Comparison of ENCODE assay signal across 8 mouse cellular contexts in the genomic region with DNA sequence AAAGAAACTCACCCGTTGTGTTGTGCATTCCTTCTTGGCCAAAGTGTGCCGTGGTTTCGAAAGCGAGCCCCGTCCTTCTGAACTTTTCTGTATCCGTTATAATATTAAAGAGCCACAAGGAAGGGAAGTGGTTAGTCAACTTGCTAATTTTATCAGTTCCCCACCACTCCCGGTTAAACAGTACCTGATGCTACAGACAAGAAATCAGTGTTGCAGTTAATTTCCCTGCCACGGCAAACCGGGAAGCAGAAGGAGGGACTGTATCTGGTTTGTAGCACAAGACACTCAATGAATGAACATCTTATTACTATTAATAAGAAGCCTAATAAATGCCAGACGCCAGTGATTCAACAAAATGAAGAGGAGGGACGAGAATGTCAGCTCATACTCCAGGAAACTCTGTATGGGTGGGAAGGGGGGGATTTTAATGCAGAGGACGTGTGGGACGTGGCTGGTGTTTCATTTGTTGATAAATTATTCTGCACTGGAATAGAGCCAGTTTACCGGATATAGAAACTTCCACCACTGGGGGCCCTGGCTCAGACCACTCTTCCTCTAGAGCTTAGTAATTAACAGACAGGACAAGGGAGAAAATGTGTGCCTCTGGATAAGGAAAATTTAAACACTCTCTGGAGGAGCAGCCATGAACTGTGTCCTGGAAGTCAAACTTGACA.
DNase-seq lines count a peak whose midpoint lies in the region; ATAC-seq and TF ChIP-seq lines count a peak whose summit lies in the region.

No protein-coding gene starts in this region.

- 69% methylated on average over 14 of the region's 14 CpGs for WGBS in forebrain, embryonic 10.5 days
- 72% methylated on average over 14 of the region's 14 CpGs for WGBS in forebrain, embryonic 11.5 days
- WGBS in lung, embryonic 16.5 days, result 13% methylated on average over 14 of the region's 14 CpGs

- H3K4me3 ChIP-seq in forebrain, embryonic 10.5 days, result no peak overlapping the region
- H3K4me3 ChIP-seq in forebrain, embryonic 11.5 days (ENCODE audit: low read depth, low read length), result no peak overlapping the region
- peak overlapping the region; percentile 53 for H3K4me3 ChIP-seq in bone marrow macrophage, adult 2 months (ENCODE audit: insufficient read depth, low read length)
- H3K4me3 ChIP-seq in lung, embryonic 16.5 days (ENCODE audit: low read length), result peak overlapping the region; percentile 46

- peaks cover 14% of the 10 kb centered on the region for H3K4me1 ChIP-seq in forebrain, embryonic 10.5 days
- H3K4me1 ChIP-seq in forebrain, embryonic 11.5 days (replicated peaks; ENCODE audit: control insufficient read depth, insufficient read depth, low read length), result no peaks in the 10 kb centered on the region
- H3K4me1 ChIP-seq in bone marrow macrophage, adult 2 months (ENCODE audit: control insufficient read depth, insufficient read depth, low read length), result peaks cover 21% of the 10 kb centered on the region
- peaks cover 9% of the 10 kb centered on the region for H3K4me1 ChIP-seq in lung, embryonic 16.5 days (replicated peaks; ENCODE audit: control insufficient read depth, insufficient read depth, low read length)

- no peaks in the 10 kb centered on the region for H3K36me3 ChIP-seq in forebrain, embryonic 10.5 days (replicated peaks)
- no peaks in the 10 kb centered on the region for H3K36me3 ChIP-seq in forebrain, embryonic 11.5 days (ENCODE audit: control insufficient read depth, insufficient read depth, low read length)
- no peaks in the 10 kb centered on the region for H3K36me3 ChIP-seq in lung, embryonic 16.5 days (ENCODE audit: control insufficient read depth, insufficient read depth, low read length)

- H3K9ac ChIP-seq in forebrain, embryonic 11.5 days (ENCODE audit: low read length), result no peak overlapping the region
- peak overlapping the region; percentile 45 for H3K9ac ChIP-seq in lung, embryonic 16.5 days (ENCODE audit: low read length)

- no peak for TF ChIP-seq POLR2A in bone marrow macrophage, adult 2 months (IDR thresholded peaks at IDR 0.05; ENCODE audit: borderline replicate concordance, low read depth, low read length)

- no peaks in the 10 kb centered on the region for H3K27me3 ChIP-seq in forebrain, embryonic 10.5 days (ENCODE audit: poor library complexity, severe bottlenecking)
- H3K27me3 ChIP-seq in forebrain, embryonic 11.5 days (ENCODE audit: control insufficient read depth, insufficient read depth, low read length), result no peaks in the 10 kb centered on the region
- no peaks in the 10 kb centered on the region for H3K27me3 ChIP-seq in lung, embryonic 16.5 days (ENCODE audit: control insufficient read depth, insufficient read depth, low read depth, low read length)

- no peaks in the 10 kb centered on the region for H3K9me3 ChIP-seq in forebrain, embryonic 10.5 days
- no peaks in the 10 kb centered on the region for H3K9me3 ChIP-seq in forebrain, embryonic 11.5 days (ENCODE audit: control insufficient read depth, low read length)
- H3K9me3 ChIP-seq in lung, embryonic 16.5 days (ENCODE audit: control insufficient read depth, low read length), result no peaks in the 10 kb centered on the region

- DNase-seq in forebrain, embryonic 10.5 days (ENCODE audit: extremely low spot score, low spot score), result no peak
- no peak for DNase-seq in forebrain, embryonic 11.5 days (ENCODE audit: low spot score)
- DNase-seq in heart, postnatal 4 days, result peak; percentile 9
- no peak for DNase-seq in testis, postnatal 10 days (ENCODE audit: low spot score)
- no peak for DNase-seq in spleen, postnatal 10 days (ENCODE audit: low spot score in 2 of 2)
- DNase-seq in layer of hippocampus, postnatal 14 days (ENCODE audit: low spot score in 2 of 2), result no peak

- peak overlapping the region; percentile 35; the same call in 1 of the 2 replicates for H3K27ac ChIP-seq in forebrain, embryonic 10.5 days
- no peak overlapping the region for H3K27ac ChIP-seq in forebrain, embryonic 11.5 days (ENCODE audit: low read depth, low read length)
- H3K27ac ChIP-seq in bone marrow macrophage, adult 2 months (ENCODE audit: insufficient read depth, low read depth, low read length), result peak overlapping the region; percentile 42
- peak overlapping the region; percentile 76 for H3K27ac ChIP-seq in lung, embryonic 16.5 days (ENCODE audit: low read length)

- no peak for ATAC-seq in forebrain, embryonic 11.5 days (replicated peaks; ENCODE audit: low FRiP score)
- peak; percentile 88 for ATAC-seq in lung, embryonic 16.5 days (ENCODE audit: low read depth)

- TF ChIP-seq CTCF in bone marrow macrophage, adult 2 months (IDR thresholded peaks at IDR 0.05; ENCODE audit: low read depth, low read length), result no peak

- no peak overlapping the region for H3K4me2 ChIP-seq in forebrain, embryonic 11.5 days (ENCODE audit: low read depth, low read length, severe bottlenecking)
- peak overlapping the region; percentile 58 for H3K4me2 ChIP-seq in lung, embryonic 16.5 days (ENCODE audit: low read depth, low read length)

Comparison
In these comparisons a context has a peak if more than half of its experiments do, and no peak if none do; other contexts are left out.
1. H3K4me3 ChIP-seq: peak in bone marrow macrophage, adult 2 months (single experiment) and lung, embryonic 16.5 days (single experiment); none in forebrain, embryonic 10.5 days (single experiment) and forebrain, embryonic 11.5 days (single experiment).